Mouse (Mus musculus) testis, adult 2 months (tissue): ENCODE data around the gene Pde4dip. TPM values are rescaled to one million over a fixed set of nuclear protein-coding genes. Genes with fewer than 3 reads are reported as not detected.

ENCODE experiments used
- H3K27ac ChIP-seq: fragments of 200-500 bp; 2 replicates; pipeline ENCODE4 v1.5.1; 2012; ENCODE audit warnings: low read depth, low read length; ENCODE audit not compliant: control insufficient read depth, insufficient read depth
- H3K27me3 ChIP-seq: fragments of 200-500 bp; 2 replicates; pipeline ENCODE4 v1.6.1; 2012; ENCODE audit warnings: mild to moderate bottlenecking, low read length, moderate library complexity; ENCODE audit not compliant: control insufficient read depth, insufficient read depth
- H3K36me3 ChIP-seq: fragments of 200-500 bp; 2 replicates; pipeline ENCODE4 v1.6.1; 2012; ENCODE audit warnings: mild to moderate bottlenecking, low read length; ENCODE audit not compliant: control insufficient read depth, insufficient read depth
- H3K4me1 ChIP-seq: fragments of 200-500 bp; 2 replicates; pipeline ENCODE4 v1.6.1; 2012; ENCODE audit warnings: low read length; ENCODE audit not compliant: control insufficient read depth, insufficient read depth
- H3K4me3 ChIP-seq: fragments of 200-500 bp; 2 replicates; pipeline ENCODE4 v1.5.1; 2012; ENCODE audit warnings: low read depth, mild to moderate bottlenecking, low read length, moderate library complexity, mixed read lengths; ENCODE audit not compliant: control insufficient read depth
- CTCF ChIP-seq: fragments of 200-500 bp; IDR thresholded peaks from 2 replicates; pipeline ENCODE4 v1.5.1; 2012; ENCODE audit warnings: low read depth, mild to moderate bottlenecking, inconsistent platforms, low read length, moderate library complexity; ENCODE audit not compliant: control insufficient read depth, insufficient read depth, insufficient replicate concordance
- POLR2A ChIP-seq: fragments of 200-500 bp; IDR thresholded peaks from 2 replicates; pipeline ENCODE4 v1.6.1; 2012; ENCODE audit warnings: low read depth, mild to moderate bottlenecking, inconsistent platforms, low read length, moderate library complexity; ENCODE audit not compliant: control insufficient read depth
- polyA plus RNA-seq: library from polyadenylated mRNA; depleted of rRNA; stranded (reverse); fragments of >200 nt; gene quantifications from 2 replicates; pipeline ENCODE4 v1.2.3, GENCODE M21; 2012

Pde4dip gene
- polyA plus RNA-seq, 1 experiment = 142 TPM

GRCm38 (mm10) chr3:97800004-97800403 lies 88.5 kb downstream of the Pde4dip start:
- Histone ChIP-seq H3K4me3 (no peak overlapping the region), H3K4me1 (no peaks in the 10 kb centered on the region), H3K27me3 (no peaks in the 10 kb centered on the region), H3K36me3 (no peaks in the 10 kb centered on the region), H3K27ac (no peak overlapping the region)
- TF ChIP-seq CTCF (no peak), POLR2A (no peak)

DNA sequence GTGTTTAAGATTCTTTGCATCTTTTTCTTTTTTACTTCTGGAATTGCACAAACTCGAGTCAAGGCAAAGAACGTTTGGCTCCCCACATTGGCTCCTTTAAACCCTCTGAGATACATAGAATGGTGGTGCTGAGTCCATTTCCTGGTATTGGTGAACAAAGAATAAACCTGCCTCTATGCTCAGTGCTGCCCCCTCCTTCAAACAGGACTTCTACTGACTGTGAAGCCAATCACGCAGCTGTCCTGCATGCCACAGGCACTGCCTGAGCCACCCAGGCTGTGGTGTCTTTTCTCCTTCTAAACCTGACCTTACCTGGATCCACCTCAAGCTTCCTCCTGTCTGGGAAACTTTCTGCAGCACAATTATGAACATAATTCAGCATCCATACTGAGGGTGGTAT lies 89.2 kb downstream of the Pde4dip start:
- Histone ChIP-seq H3K36me3 (no peaks in the 10 kb centered on the region), H3K27me3 (no peaks in the 10 kb centered on the region), H3K4me1 (no peaks in the 10 kb centered on the region), H3K4me3 (no peak overlapping the region), H3K27ac (no peak overlapping the region)
- TF ChIP-seq POLR2A (no peak), CTCF (no peak)

- Histone ChIP-seq H3K36me3 (no peaks in the 10 kb centered on the region), H3K27me3 (no peaks in the 10 kb centered on the region), H3K27ac (no peak overlapping the region), H3K4me1 (no peaks in the 10 kb centered on the region), H3K4me3 (no peak overlapping the region)
- TF ChIP-seq POLR2A (no peak), CTCF (no peak)
Observed at GRCm38 (mm10) chr3:97797371-97797770, 91.1 kb downstream of the Pde4dip start.

DNA sequence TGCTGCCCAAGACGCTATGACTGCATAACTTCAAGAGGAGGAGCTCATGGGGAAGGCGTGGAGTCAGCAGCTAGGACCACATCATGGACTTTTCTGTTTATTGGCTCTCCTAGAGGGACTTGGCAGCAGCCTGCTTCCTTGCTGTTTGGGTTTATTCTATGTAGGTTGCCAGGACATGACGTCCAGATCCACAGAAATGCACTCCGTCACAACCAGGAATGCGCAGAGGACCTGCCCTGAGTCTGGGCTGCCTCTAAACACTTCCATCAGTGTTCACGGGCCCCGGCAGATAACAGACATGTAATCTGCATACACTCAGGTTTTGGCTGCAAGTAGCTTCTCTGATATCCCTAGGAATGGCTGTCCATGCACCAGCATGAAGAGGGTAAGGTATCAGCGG lies 94.5 kb downstream of the Pde4dip start:
- TF ChIP-seq CTCF = no peak
- TF ChIP-seq POLR2A = no peak
- Histone ChIP-seq H3K27ac (no peak overlapping the region), H3K27me3 (no peaks in the 10 kb centered on the region), H3K36me3 (no peaks in the 10 kb centered on the region), H3K4me1 (no peaks in the 10 kb centered on the region), H3K4me3 (no peak overlapping the region)

DNA sequence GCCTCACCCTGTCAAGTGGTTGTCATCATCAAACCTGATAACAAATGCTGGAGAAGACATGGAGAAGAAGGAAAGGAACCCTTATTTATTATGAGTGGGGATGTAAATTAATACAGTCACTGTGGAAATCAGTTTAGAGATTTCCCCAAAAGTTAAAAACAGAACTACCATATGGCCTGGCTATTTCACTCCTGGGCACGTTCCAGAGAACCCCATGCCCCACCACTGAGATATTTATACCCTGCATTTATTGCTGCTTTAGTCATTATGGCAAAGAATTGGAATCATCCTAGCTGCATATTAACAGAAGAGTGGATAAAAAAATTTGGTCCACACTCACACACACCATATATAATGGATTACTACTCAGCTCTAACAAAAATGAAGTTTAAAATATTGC lies 98.4 kb downstream of the Pde4dip start:
- H3K36me3 ChIP-seq = no peaks in the 10 kb centered on the region
- H3K27ac ChIP-seq = no peak overlapping the region
- no peaks in the 10 kb centered on the region for H3K27me3 ChIP-seq
- H3K4me1 ChIP-seq = no peaks in the 10 kb centered on the region
- no peak overlapping the region for H3K4me3 ChIP-seq
- TF ChIP-seq POLR2A = no peak
- no peak for TF ChIP-seq CTCF

- H3K36me3 ChIP-seq = no peaks in the 10 kb centered on the region
- TF ChIP-seq POLR2A (no peak), CTCF (no peak)
- H3K27me3 ChIP-seq = no peaks in the 10 kb centered on the region
- H3K27ac ChIP-seq = no peak overlapping the region
- H3K4me3 ChIP-seq = no peak overlapping the region
- H3K4me1 ChIP-seq = no peaks in the 10 kb centered on the region
Observed at GRCm38 (mm10) chr3:97789317-97789716, 99.2 kb downstream of the Pde4dip start.

DNA sequence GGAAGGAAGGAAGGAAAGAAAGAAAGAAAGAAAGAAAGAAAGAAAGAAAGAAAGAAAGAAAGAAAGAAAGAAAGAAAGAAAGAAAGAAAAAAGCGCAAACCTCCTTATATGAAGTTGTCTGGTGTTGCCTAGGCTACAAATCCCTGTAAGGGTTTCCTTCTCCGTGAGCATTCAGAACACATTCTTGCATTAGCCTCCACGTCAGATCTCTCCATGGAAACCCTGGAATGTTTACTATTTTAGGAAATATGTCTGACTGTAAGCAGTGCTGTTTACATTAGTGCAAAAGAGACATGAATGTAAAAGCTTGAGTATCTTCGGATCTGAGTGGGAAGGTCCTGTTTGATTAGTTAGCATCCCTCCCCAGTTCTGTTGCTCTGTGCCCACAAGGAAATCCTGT lies 112.3 kb downstream of the Pde4dip start:
- Histone ChIP-seq H3K4me3 (no peak overlapping the region), H3K4me1 (no peaks in the 10 kb centered on the region), H3K36me3 (no peaks in the 10 kb centered on the region), H3K27me3 (no peaks in the 10 kb centered on the region), H3K27ac (no peak overlapping the region)
- no peak for TF ChIP-seq POLR2A
- TF ChIP-seq CTCF = no peak

GRCm38 (mm10) chr3:97775742-97776141 lies 112.8 kb downstream of the Pde4dip start:
- Histone ChIP-seq H3K4me3 (no peak overlapping the region), H3K27ac (no peak overlapping the region), H3K36me3 (no peaks in the 10 kb centered on the region), H3K4me1 (no peaks in the 10 kb centered on the region), H3K27me3 (no peaks in the 10 kb centered on the region)
- TF ChIP-seq CTCF = no peak
- no peak for TF ChIP-seq POLR2A
